Mouse (Mus musculus) heart, postnatal 0 days (tissue): ENCODE data around the gene Top1.

ENCODE experiments used
- CTCF ChIP-seq: IDR thresholded peaks from 2 replicates; pipeline ENCODE4 v1.5.1; 2016; ENCODE audit warnings: antibody characterized with exemption, control low read depth, low read depth
- EP300 ChIP-seq: IDR thresholded peaks from 2 replicates; pipeline ENCODE4 v1.6.1; 2016; ENCODE audit warnings: antibody characterized with exemption, low read depth

DNA sequence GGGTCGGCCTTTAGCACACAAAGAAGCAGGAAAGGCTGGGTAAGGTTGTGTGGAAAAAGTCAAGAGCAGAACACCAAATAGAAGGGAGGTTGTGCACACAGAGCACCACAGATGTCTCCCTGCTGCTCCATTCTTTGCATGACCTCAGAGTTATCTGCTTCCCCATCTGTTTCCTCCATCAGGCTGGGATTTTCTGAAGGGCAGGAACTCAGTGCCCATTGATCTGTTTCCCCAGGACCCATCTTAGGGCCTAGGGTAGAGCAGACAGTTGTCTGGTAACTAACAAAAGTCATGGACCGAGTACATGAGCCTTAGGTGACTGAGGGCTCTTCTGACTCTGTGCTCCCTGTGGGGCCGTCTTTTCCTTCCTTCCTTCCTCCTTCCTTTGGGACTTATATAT lies 95.9 kb downstream of the Top1 start:
- TF ChIP-seq CTCF = no peak
- 0 out of 2 replicates have a peak, but pooled peaks have one; percentile 48 for TF ChIP-seq EP300
